Mouse (Mus musculus) induced T-regulatory cell, adult 2 months (primary cell): ENCODE results near the gene Wiz.

Source experiments
- DNase-seq: peaks from one replicate; pipeline ENCODE4 v3.0.0-alpha.2; 2012; ENCODE audit warnings: low read depth

Gene Wiz

GRCm38 (mm10) chr17:32349037-32349732 is 40.1 kb downstream of the Wiz start:
- peak; percentile 81 for DNase-seq

- no peak for DNase-seq
Observed at GRCm38 (mm10) chr17:32348406-32348805, 40.8 kb downstream of the Wiz start.

GRCm38 (mm10) chr17:32341102-32341501 is 48.1 kb downstream of the Wiz start:
- no peak for DNase-seq

GRCm38 (mm10) chr17:32340110-32340509 is 49.1 kb downstream of the Wiz start:
- DNase-seq, result no peak

GRCm38 (mm10) chr17:32335869-32336268 is 53.4 kb downstream of the Wiz start:
- no peak for DNase-seq

GRCm38 (mm10) chr17:32334921-32335320 is 54.3 kb downstream of the Wiz start:
- no peak for DNase-seq

GRCm38 (mm10) chr17:32333675-32334303 is 55.5 kb downstream of the Wiz start:
- DNase-seq, result no peak

- DNase-seq, result no peak
Observed at GRCm38 (mm10) chr17:32327501-32327900, 61.7 kb downstream of the Wiz start.

GRCm38 (mm10) chr17:32322809-32323208 is 66.4 kb downstream of the Wiz start:
- DNase-seq, result no peak

- no peak for DNase-seq
Observed at GRCm38 (mm10) chr17:32321836-32322235, 67.4 kb downstream of the Wiz start.

- no peak for DNase-seq
Observed at GRCm38 (mm10) chr17:32321390-32321734, 67.9 kb downstream of the Wiz start.

- peak; percentile 98 for DNase-seq
Observed at GRCm38 (mm10) chr17:32320597-32321389, 68.4 kb downstream of the Wiz start, which contains the start of gene Akap8. Gene Akap8 (minus strand): TSS chr17:32321238.

GRCm38 (mm10) chr17:32319950-32320349 is 69.3 kb downstream of the Wiz start:
- DNase-seq, result no peak

- DNase-seq, result no peak
Observed at GRCm38 (mm10) chr17:32317708-32318107, 71.5 kb downstream of the Wiz start.

- no peak for DNase-seq
Observed at GRCm38 (mm10) chr17:32317032-32317431, 72.2 kb downstream of the Wiz start.

GRCm38 (mm10) chr17:32315560-32315959 is 73.7 kb downstream of the Wiz start:
- DNase-seq, result no peak

- DNase-seq, result no peak
Observed at GRCm38 (mm10) chr17:32313892-32314291, 75.3 kb downstream of the Wiz start.

GRCm38 (mm10) chr17:32312801-32313200 is 76.4 kb downstream of the Wiz start:
- no peak for DNase-seq

GRCm38 (mm10) chr17:32307963-32308362 is 81.3 kb downstream of the Wiz start:
- DNase-seq, result no peak
